Mouse (Mus musculus): ENCODE measurements around the gene Cdh12. TPM values are rescaled to one million over a fixed set of nuclear protein-coding genes. Genes with fewer than 3 reads are reported as not detected.

Cdh12 gene
- polyA plus RNA-seq, 1 experiment from 2014 or later, result 1.2 TPM

- Histone ChIP-seq H3K27me3 (no peaks in the 10 kb centered on the region), H3K4me3 (no peak overlapping the region), H3K9ac (replicated peaks) (no peak overlapping the region), H3K36me3 (no peaks in the 10 kb centered on the region), H3K27ac (replicated peaks) (no peak overlapping the region), H3K4me2 (replicated peaks) (no peak overlapping the region), H3K4me1 (no peaks in the 10 kb centered on the region), H3K9me3 (no peaks in the 10 kb centered on the region)
- ATAC-seq (ENCODE audit: low FRiP score, low read depth), result no peak
These were observed 323.2 kb downstream of the Cdh12 start for GRCm38 (mm10) chr15:20772289-20772688.

DNA sequence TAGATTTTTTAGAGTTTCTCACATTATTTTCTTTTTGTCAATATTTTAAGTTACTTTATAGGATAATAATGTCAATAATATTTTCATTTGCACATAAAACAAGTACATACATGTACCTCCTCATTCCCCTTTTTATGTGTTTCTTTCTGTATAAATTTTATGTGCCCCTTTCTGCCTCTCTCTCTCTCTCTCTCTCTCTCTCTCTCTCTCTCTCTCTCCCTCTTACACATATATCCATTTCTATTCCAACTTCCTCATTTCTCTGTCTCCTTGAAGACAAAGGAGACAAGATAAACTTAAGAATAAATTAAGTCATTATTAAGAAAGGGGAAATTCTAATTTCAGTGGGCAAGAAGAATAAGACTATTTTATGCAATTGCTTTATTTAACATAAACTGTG lies 324.4 kb downstream of the Cdh12 start:
- Histone ChIP-seq H3K4me3 (no peak overlapping the region), H3K9ac (replicated peaks) (no peak overlapping the region), H3K27ac (replicated peaks) (no peak overlapping the region), H3K4me2 (replicated peaks) (no peak overlapping the region), H3K4me1 (no peaks in the 10 kb centered on the region), H3K27me3 (no peaks in the 10 kb centered on the region), H3K9me3 (no peaks in the 10 kb centered on the region), H3K36me3 (no peaks in the 10 kb centered on the region)
- ATAC-seq (ENCODE audit: low FRiP score, low read depth), result no peak

DNA sequence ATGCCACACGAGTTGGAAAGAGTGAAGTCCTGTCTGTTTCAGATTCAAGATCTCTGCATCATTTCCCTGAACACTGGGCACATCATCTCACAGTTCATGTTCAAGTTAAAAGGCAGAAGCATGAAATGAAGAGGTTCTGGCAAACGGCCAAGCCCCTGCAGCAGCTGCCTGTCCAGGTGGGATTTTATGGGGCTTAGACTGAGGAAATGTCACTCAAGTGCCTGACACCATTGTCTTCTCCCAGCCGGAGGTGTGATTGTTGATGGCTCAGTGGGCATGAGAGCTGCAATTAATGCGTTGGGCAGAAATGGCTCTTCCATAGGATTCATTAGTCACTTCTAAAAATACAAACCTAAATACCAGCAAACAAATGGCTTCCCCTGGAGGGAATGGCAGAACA lies 347.9 kb downstream of the Cdh12 start:
- no peak overlapping the region for H3K4me2 ChIP-seq (replicated peaks)
- H3K4me3 ChIP-seq, result no peak overlapping the region
- H3K27me3 ChIP-seq, result no peaks in the 10 kb centered on the region
- H3K9me3 ChIP-seq, result no peaks in the 10 kb centered on the region
- H3K36me3 ChIP-seq, result no peaks in the 10 kb centered on the region
- no peak overlapping the region for H3K9ac ChIP-seq (replicated peaks)
- WGBS, result 45% methylated on average over 4 of the region's 4 CpGs
- H3K4me1 ChIP-seq, result peaks cover 4% of the 10 kb centered on the region
- H3K27ac ChIP-seq (replicated peaks), result no peak overlapping the region
- no peak for ATAC-seq (ENCODE audit: low FRiP score, low read depth)

GRCm38 (mm10) chr15:20798541-20798940 lies 349.5 kb downstream of the Cdh12 start:
- no peak overlapping the region for H3K9ac ChIP-seq (replicated peaks)
- no peaks in the 10 kb centered on the region for H3K9me3 ChIP-seq
- ATAC-seq (ENCODE audit: low FRiP score, low read depth), result no peak
- no peak overlapping the region for H3K4me3 ChIP-seq
- H3K27me3 ChIP-seq, result no peaks in the 10 kb centered on the region
- H3K27ac ChIP-seq (replicated peaks), result no peak overlapping the region
- peaks cover 4% of the 10 kb centered on the region for H3K4me1 ChIP-seq
- 94% methylated on average over 2 of the region's 2 CpGs for WGBS
- H3K4me2 ChIP-seq (replicated peaks), result no peak overlapping the region
- H3K36me3 ChIP-seq, result no peaks in the 10 kb centered on the region

DNA sequence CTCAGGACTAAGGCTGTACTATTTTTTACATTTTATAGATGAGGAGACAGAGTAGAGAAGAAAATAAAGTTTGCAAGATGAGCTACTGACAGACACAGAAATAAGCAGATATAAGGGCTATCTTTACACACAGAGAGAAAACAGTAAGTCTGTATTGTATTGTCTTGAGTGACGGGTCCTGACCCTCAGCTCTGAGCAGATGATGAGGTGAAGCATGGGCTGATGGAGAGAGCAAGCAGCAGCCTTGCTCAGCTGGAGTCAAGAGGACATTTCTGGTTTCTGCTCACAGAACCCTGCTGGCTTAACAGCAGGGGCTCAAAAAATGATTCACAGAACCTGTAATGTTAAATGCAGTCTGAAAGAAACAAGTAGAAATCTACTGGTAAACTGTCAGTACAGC lies 386.8 kb downstream of the Cdh12 start:
- no peaks in the 10 kb centered on the region for H3K36me3 ChIP-seq
- H3K4me1 ChIP-seq, result no peaks in the 10 kb centered on the region
- H3K27ac ChIP-seq (replicated peaks), result no peak overlapping the region
- H3K9ac ChIP-seq (replicated peaks), result no peak overlapping the region
- H3K4me3 ChIP-seq, result no peak overlapping the region
- H3K9me3 ChIP-seq, result no peaks in the 10 kb centered on the region
- ATAC-seq (ENCODE audit: low FRiP score, low read depth), result no peak
- WGBS, result 55% methylated on average over 1 of the region's 1 CpGs
- no peak overlapping the region for H3K4me2 ChIP-seq (replicated peaks)
- H3K27me3 ChIP-seq, result no peaks in the 10 kb centered on the region

DNA sequence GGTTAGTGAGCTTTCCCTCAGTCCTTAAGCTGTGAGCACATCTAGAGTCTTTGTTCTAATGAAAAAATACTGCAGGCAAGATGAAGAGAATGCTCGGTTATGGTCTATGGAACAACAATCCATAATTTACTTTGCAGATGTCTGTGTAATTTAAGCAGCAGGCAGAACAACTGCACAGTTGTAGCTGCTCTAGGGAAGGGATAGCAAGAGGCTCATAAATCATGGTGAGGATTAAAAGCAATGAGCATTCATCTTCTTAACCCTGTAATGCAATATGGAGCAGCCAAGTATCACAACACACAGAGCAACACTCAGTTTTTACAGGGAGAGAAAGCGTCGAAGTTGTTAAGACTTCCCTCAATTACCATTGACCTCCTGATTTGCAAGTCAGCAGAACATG lies 387.9 kb downstream of the Cdh12 start:
- 57% methylated on average over 3 of the region's 3 CpGs for WGBS
- Histone ChIP-seq H3K9ac (replicated peaks) (no peak overlapping the region), H3K9me3 (no peaks in the 10 kb centered on the region), H3K27ac (replicated peaks) (no peak overlapping the region), H3K4me2 (replicated peaks) (no peak overlapping the region), H3K36me3 (no peaks in the 10 kb centered on the region), H3K27me3 (no peaks in the 10 kb centered on the region), H3K4me1 (no peaks in the 10 kb centered on the region), H3K4me3 (no peak overlapping the region)
- no peak for ATAC-seq (ENCODE audit: low FRiP score, low read depth)

GRCm38 (mm10) chr15:20841479-20841878 lies 392.4 kb downstream of the Cdh12 start:
- H3K27me3 ChIP-seq, result no peaks in the 10 kb centered on the region
- no peak overlapping the region for H3K4me2 ChIP-seq (replicated peaks)
- ATAC-seq (ENCODE audit: low FRiP score, low read depth), result no peak
- no peak overlapping the region for H3K4me3 ChIP-seq
- WGBS, result 90% methylated on average over 5 of the region's 5 CpGs
- no peaks in the 10 kb centered on the region for H3K36me3 ChIP-seq
- H3K27ac ChIP-seq (replicated peaks), result no peak overlapping the region
- no peaks in the 10 kb centered on the region for H3K4me1 ChIP-seq
- H3K9ac ChIP-seq (replicated peaks), result no peak overlapping the region
- H3K9me3 ChIP-seq, result no peaks in the 10 kb centered on the region

DNA sequence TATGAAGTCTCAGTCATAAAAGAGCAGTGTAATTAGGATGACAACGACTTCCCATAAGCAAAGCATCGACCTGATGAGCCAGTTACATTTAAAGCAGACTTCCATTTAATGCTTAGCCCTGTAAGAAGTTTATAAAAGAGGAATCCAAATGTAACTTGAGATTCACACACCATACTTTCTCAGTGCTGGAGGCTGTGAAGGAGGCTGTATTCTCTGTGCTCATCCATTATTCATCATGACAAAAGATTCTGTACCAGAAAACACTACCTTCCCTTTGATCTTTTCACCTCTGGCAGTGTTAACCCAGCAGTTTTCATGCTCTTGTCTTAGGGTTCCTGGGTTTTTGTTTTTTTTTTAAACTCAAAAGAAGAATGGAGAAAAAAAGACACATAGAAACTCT lies 414.0 kb downstream of the Cdh12 start:
- WGBS, result 73% methylated on average over 2 of the region's 2 CpGs
- no peak for ATAC-seq (ENCODE audit: low FRiP score, low read depth)
- no peak overlapping the region for H3K27ac ChIP-seq (replicated peaks)

DNA sequence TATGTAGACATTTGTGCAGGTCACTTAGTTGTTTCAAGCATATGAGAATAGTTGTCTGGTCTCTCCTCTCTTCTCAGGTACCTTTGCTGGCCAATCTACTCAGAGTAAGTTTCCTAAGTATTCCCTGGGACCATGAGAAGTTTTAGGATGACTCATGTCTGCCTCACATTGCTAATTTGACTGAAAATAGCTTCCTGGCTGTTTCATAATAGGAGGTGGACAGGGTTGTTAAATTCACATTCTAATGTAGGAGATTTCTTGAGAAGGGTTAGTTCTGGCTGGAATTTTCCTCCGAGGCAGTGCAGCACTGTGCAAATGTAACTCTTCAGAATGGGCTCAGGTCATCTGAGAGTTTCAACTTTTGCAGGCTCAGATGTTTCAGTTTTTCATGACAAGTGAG lies 423.5 kb downstream of the Cdh12 start:
- Histone ChIP-seq H3K27me3 (no peaks in the 10 kb centered on the region), H3K4me2 (replicated peaks) (no peak overlapping the region), H3K4me1 (no peaks in the 10 kb centered on the region), H3K36me3 (no peaks in the 10 kb centered on the region), H3K9ac (replicated peaks) (no peak overlapping the region), H3K4me3 (no peak overlapping the region), H3K9me3 (no peaks in the 10 kb centered on the region), H3K27ac (replicated peaks) (no peak overlapping the region)
- WGBS, result 83% methylated on average over 1 of the region's 1 CpGs
- no peak for ATAC-seq (ENCODE audit: low FRiP score, low read depth)

More for the DNA sequence above, 414.0 kb downstream of the Cdh12 start:
- Histone ChIP-seq H3K4me1 (no peaks in the 10 kb centered on the region), H3K4me2 (replicated peaks) (no peak overlapping the region), H3K9ac (replicated peaks) (no peak overlapping the region), H3K9me3 (no peaks in the 10 kb centered on the region), H3K4me3 (no peak overlapping the region), H3K27me3 (no peaks in the 10 kb centered on the region), H3K36me3 (no peaks in the 10 kb centered on the region)

- Histone ChIP-seq H3K36me3 (no peaks in the 10 kb centered on the region), H3K27ac (replicated peaks) (no peak overlapping the region), H3K9ac (replicated peaks) (no peak overlapping the region), H3K9me3 (no peaks in the 10 kb centered on the region), H3K4me3 (no peak overlapping the region), H3K4me2 (replicated peaks) (no peak overlapping the region), H3K4me1 (no peaks in the 10 kb centered on the region), H3K27me3 (no peaks in the 10 kb centered on the region)
- 90% methylated on average over 2 of the region's 2 CpGs for WGBS
- ATAC-seq (ENCODE audit: low FRiP score, low read depth), result no peak
These were observed 427.9 kb downstream of the Cdh12 start for GRCm38 (mm10) chr15:20876993-20877392.

GRCm38 (mm10) chr15:20893471-20893870 lies 444.4 kb downstream of the Cdh12 start:
- H3K4me3 ChIP-seq, result no peak overlapping the region
- no peaks in the 10 kb centered on the region for H3K36me3 ChIP-seq
- H3K4me1 ChIP-seq, result no peaks in the 10 kb centered on the region
- WGBS, result 89% methylated on average over 3 of the region's 3 CpGs
- ATAC-seq (ENCODE audit: low FRiP score, low read depth), result no peak
- H3K4me2 ChIP-seq (replicated peaks), result no peak overlapping the region
- no peak overlapping the region for H3K27ac ChIP-seq (replicated peaks)
- H3K9ac ChIP-seq (replicated peaks), result no peak overlapping the region
- H3K27me3 ChIP-seq, result no peaks in the 10 kb centered on the region
- H3K9me3 ChIP-seq, result no peaks in the 10 kb centered on the region

DNA sequence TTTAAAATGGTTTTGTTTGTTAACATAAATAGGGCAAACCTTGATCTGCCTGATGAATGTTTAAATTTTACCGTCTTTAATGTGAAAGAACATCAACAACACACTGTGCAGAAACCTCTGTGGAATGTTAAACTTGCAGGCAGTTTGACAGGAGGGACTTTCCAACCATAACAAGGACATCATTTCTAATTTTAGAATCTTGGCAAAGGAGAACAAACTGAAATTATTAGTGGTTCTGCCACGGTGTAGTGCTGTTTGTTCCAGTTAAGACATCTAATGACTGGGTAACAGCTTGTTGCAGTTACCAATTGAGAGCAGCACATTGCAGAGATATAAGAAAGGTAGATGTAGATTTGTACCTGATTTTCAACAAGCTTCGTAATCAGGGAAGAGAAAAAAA lies 453.5 kb downstream of the Cdh12 start:
- Histone ChIP-seq H3K4me1 (no peaks in the 10 kb centered on the region), H3K9me3 (no peaks in the 10 kb centered on the region), H3K27me3 (no peaks in the 10 kb centered on the region), H3K4me2 (replicated peaks) (no peak overlapping the region), H3K27ac (replicated peaks) (no peak overlapping the region), H3K36me3 (no peaks in the 10 kb centered on the region), H3K9ac (replicated peaks) (no peak overlapping the region), H3K4me3 (no peak overlapping the region)
- 82% methylated on average over 3 of the region's 3 CpGs for WGBS
- ATAC-seq (ENCODE audit: low FRiP score, low read depth), result no peak

DNA sequence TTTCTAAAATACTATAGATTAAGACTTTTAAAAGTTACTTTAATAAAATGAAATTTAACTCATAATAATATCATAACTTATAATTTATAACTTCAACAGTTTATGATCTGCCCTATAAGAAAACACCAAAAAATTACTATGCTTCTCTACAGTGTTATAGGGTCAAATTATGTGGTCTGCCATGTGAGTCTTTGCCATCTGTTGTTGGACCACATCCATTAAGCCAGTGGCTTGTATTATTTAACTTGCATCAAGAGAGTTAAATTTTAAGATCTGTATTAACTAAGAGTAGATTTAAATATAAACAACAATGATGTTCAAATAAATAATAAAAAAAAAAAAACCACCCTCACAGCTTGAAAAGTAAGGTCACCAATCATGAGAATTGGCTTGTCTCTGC lies 479.2 kb downstream of the Cdh12 start:
- no peaks in the 10 kb centered on the region for H3K4me1 ChIP-seq
- no peak overlapping the region for H3K4me2 ChIP-seq (replicated peaks)
- no peaks in the 10 kb centered on the region for H3K36me3 ChIP-seq
- H3K27ac ChIP-seq (replicated peaks), result no peak overlapping the region
- H3K4me3 ChIP-seq, result no peak overlapping the region
- no peak overlapping the region for H3K9ac ChIP-seq (replicated peaks)
- H3K9me3 ChIP-seq, result no peaks in the 10 kb centered on the region
- no peak for ATAC-seq (ENCODE audit: low FRiP score, low read depth)
- no peaks in the 10 kb centered on the region for H3K27me3 ChIP-seq
